Mouse (Mus musculus) cortical plate, adult 2 months (tissue): ENCODE measurements at regions not wholly inside any gene's neighbourhood (a gene's known extent, or its start where the extent isn't known, plus 50 kb on each side); places are given as distances from the start of the nearest gene placed in this dataset.

Experiments
- CTCF ChIP-seq: fragments of 200-500 bp; IDR thresholded peaks from 2 replicates; pipeline ENCODE4 v1.5.1; 2011; ENCODE audit warnings: mild to moderate bottlenecking, control low read depth, low read length; ENCODE audit not compliant: insufficient read depth; ENCODE audit errors: extremely low read depth
- POLR2A ChIP-seq: fragments of 200-500 bp; IDR thresholded peaks from 2 replicates; pipeline ENCODE4 v1.6.1; 2011; ENCODE audit warnings: mild to moderate bottlenecking, low read length, control low read depth; ENCODE audit not compliant: insufficient read depth; ENCODE audit errors: extremely low read depth

GRCm38 (mm10) chr4:140312635-140313034 lies 66.1 kb upstream of the Igsf21 start:
- TF ChIP-seq CTCF (no peak), POLR2A (no peak)
